Mouse (Mus musculus) lung, adult 2 months (tissue): ENCODE data around the gene Ndufc2.

Source experiments
- CTCF ChIP-seq: fragments of 200-500 bp; IDR thresholded peaks from 2 replicates; pipeline ENCODE4 v1.5.1; 2011; ENCODE audit warnings: mild to moderate bottlenecking, low read length, control low read depth; ENCODE audit not compliant: insufficient read depth
- POLR2A ChIP-seq: fragments of 200-500 bp; IDR thresholded peaks from 2 replicates; pipeline ENCODE4 v1.6.1; 2011; ENCODE audit warnings: low read depth, mild to moderate bottlenecking, control low read depth, low read length, borderline replicate concordance; ENCODE audit errors: extremely low read depth

DNA sequence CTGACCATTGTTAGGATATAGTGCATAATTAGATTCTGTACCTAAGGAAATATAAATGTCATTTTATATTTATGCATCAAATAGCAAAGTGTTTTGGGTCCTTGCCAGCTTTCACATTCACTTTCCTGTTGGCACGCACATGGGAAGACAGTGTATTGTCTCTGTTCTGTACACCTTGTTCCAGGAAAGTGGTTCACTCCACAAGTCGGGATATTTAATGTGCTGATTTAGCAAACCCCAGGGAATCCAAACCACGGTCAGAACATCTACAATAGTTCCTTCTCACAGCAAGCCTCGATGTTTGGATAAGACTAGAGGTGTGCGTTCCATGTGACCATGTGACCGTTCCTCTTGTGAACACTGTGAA is 7.7 kb upstream of the Ndufc2 start:
- TF ChIP-seq POLR2A, result no peak
- TF ChIP-seq CTCF, result no peak
